Mouse (Mus musculus): ENCODE results near the gene Klk12. TPM values are rescaled to one million over a fixed set of nuclear protein-coding genes. Genes with fewer than 3 reads are reported as not detected.
A peak's percentile ranks its signal among the peaks of the same experiment; 100 is the strongest.

Klk12 gene
- polyA plus RNA-seq, 1 experiment: 5.8 TPM

DNA sequence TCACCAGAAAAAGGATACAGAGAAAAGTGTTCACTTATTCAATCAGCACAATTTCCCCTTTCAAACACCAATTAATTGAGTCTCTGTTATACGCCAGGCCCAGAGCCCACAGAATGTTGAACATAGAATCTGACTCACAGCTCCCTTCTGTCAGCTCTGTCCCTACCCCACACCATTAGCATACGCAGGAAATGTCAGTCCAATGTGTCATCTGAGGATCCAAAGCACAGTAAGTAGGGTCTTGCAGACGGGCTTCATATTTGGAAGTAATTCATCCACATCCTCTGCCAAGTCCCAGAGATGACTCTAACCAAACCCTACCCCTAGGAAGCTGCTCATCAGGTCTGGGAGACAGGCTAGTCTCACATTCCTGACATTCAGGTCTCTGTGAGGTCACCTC, 19.4 kb downstream of the Klk12 start:
- Histone ChIP-seq H3K4me3 (replicated peaks; ENCODE audit: extremely low read depth, low read depth, low read length) (no peak overlapping the region), H3K4me1 (ENCODE audit: control insufficient read depth, insufficient read depth, low read length) (no peaks in the 10 kb centered on the region)
- no peak for DNase-seq
- 57% methylated on average over 3 of the region's 3 CpGs for WGBS
- TF ChIP-seq POLR2A (IDR thresholded peaks at IDR 0.05; ENCODE audit: borderline replicate concordance, extremely low read depth, low read depth, low read length): no peak
- no peak for TF ChIP-seq CTCF (IDR thresholded peaks at IDR 0.05; ENCODE audit: insufficient read depth, low read length)

DNA sequence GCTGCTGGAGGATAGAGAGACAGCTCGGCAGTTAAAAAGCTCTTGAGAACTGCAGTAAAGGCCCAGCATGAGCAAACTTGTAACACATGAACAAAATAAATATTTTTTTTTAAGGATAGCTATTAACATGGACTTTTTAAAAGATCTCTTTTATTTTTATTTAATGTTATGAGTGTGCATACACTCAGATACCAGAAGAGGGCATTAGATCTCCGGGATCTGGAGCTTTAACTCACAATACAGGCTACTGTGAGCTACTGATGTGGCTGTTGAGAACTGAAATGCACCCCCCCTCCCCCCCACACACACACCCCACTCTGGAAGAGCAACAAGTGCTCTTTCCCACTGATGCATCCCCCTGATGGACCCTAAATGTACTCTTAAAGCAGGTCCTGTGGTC, 20.6 kb downstream of the Klk12 start:
- 57% methylated on average over 2 of the region's 2 CpGs for WGBS
- no peak for DNase-seq
- TF ChIP-seq CTCF (IDR thresholded peaks at IDR 0.05; ENCODE audit: insufficient read depth, low read length) (no peak), POLR2A (IDR thresholded peaks at IDR 0.05; ENCODE audit: borderline replicate concordance, extremely low read depth, low read depth, low read length) (no peak)
- Histone ChIP-seq H3K4me1 (ENCODE audit: control insufficient read depth, insufficient read depth, low read length) (no peaks in the 10 kb centered on the region), H3K4me3 (replicated peaks; ENCODE audit: extremely low read depth, low read depth, low read length) (no peak overlapping the region)

DNA sequence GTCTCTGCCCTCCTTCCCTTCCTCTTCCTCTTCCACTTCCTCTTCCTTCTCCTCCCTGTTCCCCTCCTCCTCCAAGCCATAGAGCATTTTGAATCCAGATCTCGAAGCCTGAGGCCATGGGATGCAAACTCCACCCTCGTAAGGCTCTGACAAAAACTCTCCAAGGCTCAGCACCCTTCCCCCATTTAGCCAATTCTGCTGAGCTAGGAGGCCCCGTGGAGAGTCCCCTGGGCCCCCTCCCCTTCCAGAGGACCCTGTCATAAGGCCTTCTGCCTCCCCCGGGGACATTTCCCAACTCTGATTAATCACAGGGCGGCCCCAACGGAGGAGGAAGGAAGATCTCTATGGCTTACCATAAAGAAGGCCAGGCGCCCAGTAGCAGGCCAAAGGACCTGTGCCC, 22.9 kb downstream of the Klk12 start, which contains the start of gene Klk9:
Gene Klk9, plus strand, starts transcription at position 301 of the 400 bp plus-strand sequence.
- TF ChIP-seq POLR2A (IDR thresholded peaks at IDR 0.05; ENCODE audit: borderline replicate concordance, extremely low read depth, low read depth, low read length): no peak
- TF ChIP-seq CTCF (IDR thresholded peaks at IDR 0.05; ENCODE audit: insufficient read depth, low read length): no peak
- H3K4me3 ChIP-seq (replicated peaks; ENCODE audit: extremely low read depth, low read depth, low read length): no peak within 1 kb of the TSS
- 70% methylated on average over 7 of the region's 7 CpGs for WGBS
- peaks cover 3% of the 10 kb centered on the region for H3K4me1 ChIP-seq (ENCODE audit: control insufficient read depth, insufficient read depth, low read length)
- no peak for DNase-seq

DNA sequence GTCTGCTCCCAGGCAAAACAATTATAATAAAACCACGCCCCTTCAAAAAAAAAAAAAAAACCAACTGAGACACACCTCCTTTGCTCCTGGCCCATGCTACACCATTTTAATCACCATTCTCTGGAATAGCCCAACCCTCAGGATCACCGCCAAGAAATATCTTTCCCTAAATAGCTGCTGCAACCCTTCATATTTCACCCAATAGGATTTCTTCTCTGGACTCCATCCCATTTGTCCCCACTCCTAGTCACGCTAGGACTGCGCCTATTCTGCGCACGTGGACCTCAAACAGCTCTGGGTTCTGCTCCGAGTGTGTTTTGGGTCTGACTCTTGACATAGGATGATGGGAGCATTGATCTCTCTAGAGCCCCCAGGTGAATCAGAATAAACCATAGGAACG, 27.7 kb downstream of the Klk12 start:
- no peak for DNase-seq
- Histone ChIP-seq H3K4me1 (ENCODE audit: control insufficient read depth, insufficient read depth, low read length) (peaks cover 4% of the 10 kb centered on the region), H3K4me3 (replicated peaks; ENCODE audit: extremely low read depth, low read depth, low read length) (peak overlapping the region; percentile 36)
- TF ChIP-seq POLR2A (IDR thresholded peaks at IDR 0.05; ENCODE audit: borderline replicate concordance, extremely low read depth, low read depth, low read length) (no peak), CTCF (IDR thresholded peaks at IDR 0.05; ENCODE audit: insufficient read depth, low read length) (no peak)
- 11% methylated on average over 8 of the region's 8 CpGs for WGBS

DNA sequence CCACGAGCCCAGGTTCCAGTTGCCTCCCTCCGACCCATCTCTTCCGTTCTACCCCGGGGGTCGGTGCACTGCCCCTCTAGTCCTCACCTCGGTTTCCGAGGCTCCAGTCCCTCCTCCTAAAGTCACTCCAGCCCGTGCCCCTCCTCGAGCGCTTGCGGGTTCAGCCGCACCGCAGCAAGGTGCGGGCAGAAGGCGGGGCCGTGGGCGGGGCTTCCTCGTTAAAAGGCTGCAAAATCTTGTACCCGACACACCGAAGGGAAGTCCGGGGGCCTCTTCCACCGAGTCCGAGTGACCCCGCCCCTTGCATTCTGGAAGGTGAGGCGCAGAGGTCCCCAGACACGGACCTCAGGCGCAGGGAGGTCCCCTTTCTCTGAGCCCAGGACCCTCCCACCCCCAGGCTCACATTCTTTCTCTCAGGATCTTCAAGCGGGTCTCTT, 28.7 kb downstream of the Klk12 start, which contains the start of gene Klk8:
Gene Klk8, plus strand, starts transcription at position 245 of the 437 bp plus-strand sequence.
- Histone ChIP-seq H3K4me1 (ENCODE audit: control insufficient read depth, insufficient read depth, low read length) (peaks cover 4% of the 10 kb centered on the region), H3K4me3 (replicated peaks; ENCODE audit: extremely low read depth, low read depth, low read length) (peak within 1 kb of the TSS; percentile 81)
- under 1% methylated on average over 28 of the region's 28 CpGs for WGBS
- DNase-seq: peak; percentile 47
- TF ChIP-seq CTCF (IDR thresholded peaks at IDR 0.05; ENCODE audit: insufficient read depth, low read length): no peak
- no peak for TF ChIP-seq POLR2A (IDR thresholded peaks at IDR 0.05; ENCODE audit: borderline replicate concordance, extremely low read depth, low read depth, low read length)

DNA sequence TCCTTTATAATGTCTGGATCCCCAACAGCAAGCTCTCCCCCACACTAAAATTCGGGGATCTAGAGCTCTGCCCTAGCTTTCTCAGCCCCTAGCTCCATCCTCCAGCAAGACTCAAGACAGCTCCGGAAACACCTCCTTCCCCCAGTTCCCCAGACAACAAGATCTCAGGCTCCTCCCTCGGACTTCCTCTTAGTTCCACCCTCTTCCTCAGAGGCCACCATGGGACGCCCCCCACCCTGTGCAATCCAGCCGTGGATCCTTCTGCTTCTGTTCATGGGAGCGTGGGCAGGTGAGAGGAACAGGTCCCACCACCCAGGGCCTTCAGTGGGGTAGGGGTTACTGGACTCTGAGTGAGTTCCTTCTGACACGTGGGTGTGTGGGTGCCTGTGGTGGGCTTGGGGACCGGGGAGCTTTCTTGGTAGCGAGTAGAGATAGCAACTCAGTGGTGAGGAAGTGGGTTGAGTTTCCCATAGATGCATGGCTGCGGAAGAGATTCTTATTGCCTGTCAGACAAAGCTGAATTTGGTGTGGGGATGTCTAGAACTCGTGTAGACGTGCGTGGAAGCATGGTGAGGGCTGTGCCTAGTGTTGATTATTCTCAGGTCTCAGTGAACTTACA, 29.3 kb downstream of the Klk12 start:
- Histone ChIP-seq H3K4me1 (ENCODE audit: control insufficient read depth, insufficient read depth, low read length) (peaks cover 4% of the 10 kb centered on the region), H3K4me3 (replicated peaks; ENCODE audit: extremely low read depth, low read depth, low read length) (peak overlapping the region; percentile 81)
- WGBS: 24% methylated on average over 13 of the region's 13 CpGs
- TF ChIP-seq POLR2A (IDR thresholded peaks at IDR 0.05; ENCODE audit: borderline replicate concordance, extremely low read depth, low read depth, low read length) (no peak), CTCF (IDR thresholded peaks at IDR 0.05; ENCODE audit: insufficient read depth, low read length) (no peak)
- DNase-seq: no peak

DNA sequence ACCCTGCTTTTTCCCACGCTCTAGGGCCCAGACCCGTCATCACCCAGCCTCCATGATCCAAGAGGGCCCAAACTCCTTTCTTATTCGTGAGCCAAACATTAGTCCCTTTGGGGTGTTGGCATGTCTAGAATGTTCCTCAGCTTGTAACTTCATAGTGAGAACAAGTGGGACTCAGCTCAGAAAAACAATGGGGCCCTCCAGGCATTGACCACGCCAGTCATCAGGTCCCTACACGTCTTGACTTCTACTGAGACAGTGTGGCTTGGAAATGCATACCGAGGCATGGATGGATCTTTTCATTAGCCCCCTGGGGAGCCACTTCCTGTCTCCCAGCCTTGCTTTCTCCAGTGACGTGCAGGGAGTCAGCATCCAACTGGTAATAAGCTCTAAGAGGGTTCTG, 31.2 kb downstream of the Klk12 start:
- WGBS: 73% methylated on average over 7 of the region's 7 CpGs
- TF ChIP-seq POLR2A (IDR thresholded peaks at IDR 0.05; ENCODE audit: borderline replicate concordance, extremely low read depth, low read depth, low read length) (no peak), CTCF (IDR thresholded peaks at IDR 0.05; ENCODE audit: insufficient read depth, low read length) (no peak)
- no peak for DNase-seq
- peaks cover 4% of the 10 kb centered on the region for H3K4me1 ChIP-seq (ENCODE audit: control insufficient read depth, insufficient read depth, low read length)
- no peak overlapping the region for H3K4me3 ChIP-seq (replicated peaks; ENCODE audit: extremely low read depth, low read depth, low read length)

DNA sequence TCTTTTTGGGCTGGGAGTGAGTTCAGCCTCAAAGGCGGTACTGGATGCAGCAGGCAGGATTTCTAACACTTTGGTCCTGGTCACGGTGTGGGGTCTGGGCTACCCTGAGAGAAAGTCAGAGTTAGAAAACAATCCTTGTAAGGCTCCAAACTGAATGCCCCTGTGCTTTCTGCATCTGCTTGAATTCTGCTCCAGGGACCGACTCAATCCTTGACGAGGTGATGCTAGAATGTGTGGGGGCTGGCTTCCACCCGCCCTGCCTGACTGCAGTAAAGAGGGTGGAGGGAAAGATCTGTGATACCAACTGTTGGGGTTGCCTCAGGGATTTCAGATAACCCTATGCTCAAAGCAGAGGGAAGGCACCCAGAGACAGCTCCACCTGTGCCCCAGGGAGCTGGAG, 42.3 kb downstream of the Klk12 start, which contains the start of gene Klk7:
Gene Klk7, plus strand, starts transcription at position 301 of the 400 bp plus-strand sequence.
- TF ChIP-seq POLR2A (IDR thresholded peaks at IDR 0.05; ENCODE audit: borderline replicate concordance, extremely low read depth, low read depth, low read length) (no peak), CTCF (IDR thresholded peaks at IDR 0.05; ENCODE audit: insufficient read depth, low read length) (no peak)
- no peak for DNase-seq
- H3K4me1 ChIP-seq (ENCODE audit: control insufficient read depth, insufficient read depth, low read length): no peaks in the 10 kb centered on the region
- H3K4me3 ChIP-seq (replicated peaks; ENCODE audit: extremely low read depth, low read depth, low read length): no peak within 1 kb of the TSS
- 53% methylated on average over 5 of the region's 5 CpGs for WGBS

DNA sequence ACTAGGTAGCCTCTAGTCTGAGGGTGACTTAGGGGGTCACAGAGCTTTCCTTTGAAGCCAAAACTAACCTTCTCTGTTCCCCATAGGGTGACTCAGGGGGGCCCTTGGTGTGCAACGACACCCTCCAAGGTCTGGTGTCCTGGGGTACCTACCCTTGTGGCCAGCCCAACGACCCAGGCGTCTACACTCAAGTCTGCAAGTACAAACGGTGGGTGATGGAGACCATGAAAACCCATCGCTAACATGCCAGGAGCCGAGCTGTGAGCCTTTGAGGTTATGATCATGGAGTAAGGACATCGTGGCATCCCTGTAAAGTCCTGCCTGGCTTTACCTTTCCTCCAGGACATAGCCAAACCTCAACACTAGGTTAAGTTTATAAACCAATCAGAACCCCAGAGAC, 46.5 kb downstream of the Klk12 start:
- no peaks in the 10 kb centered on the region for H3K4me1 ChIP-seq (ENCODE audit: control insufficient read depth, insufficient read depth, low read length)
- 85% methylated on average over 7 of the region's 7 CpGs for WGBS
- TF ChIP-seq CTCF (IDR thresholded peaks at IDR 0.05; ENCODE audit: insufficient read depth, low read length) (no peak), POLR2A (IDR thresholded peaks at IDR 0.05; ENCODE audit: borderline replicate concordance, extremely low read depth, low read depth, low read length) (no peak)
- H3K4me3 ChIP-seq (replicated peaks; ENCODE audit: extremely low read depth, low read depth, low read length): no peak overlapping the region
- no peak for DNase-seq

DNA sequence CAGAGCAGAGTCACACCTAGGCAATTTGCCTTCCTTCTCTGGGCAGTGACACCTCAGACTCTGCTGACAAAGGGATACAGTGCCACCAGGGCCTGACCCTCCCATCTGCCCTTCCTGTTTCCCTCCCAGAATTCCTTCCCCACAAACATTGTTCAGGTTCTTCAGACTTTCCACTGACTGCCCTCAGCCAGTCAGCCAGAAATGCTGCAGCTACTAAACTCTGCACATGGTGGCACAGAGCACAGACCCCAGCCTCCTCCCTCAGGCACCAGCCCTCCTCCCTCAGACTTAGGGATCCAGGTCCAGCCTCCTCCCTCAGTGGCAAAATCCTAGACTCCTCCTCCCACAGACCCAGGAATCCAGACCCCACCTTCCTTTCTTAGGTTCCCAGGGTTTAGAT, 48.0 kb downstream of the Klk12 start:
- no peak for DNase-seq
- TF ChIP-seq CTCF (IDR thresholded peaks at IDR 0.05; ENCODE audit: insufficient read depth, low read length) (no peak), POLR2A (IDR thresholded peaks at IDR 0.05; ENCODE audit: borderline replicate concordance, extremely low read depth, low read depth, low read length) (no peak)
- H3K4me3 ChIP-seq (replicated peaks; ENCODE audit: extremely low read depth, low read depth, low read length): no peak overlapping the region
- H3K4me1 ChIP-seq (ENCODE audit: control insufficient read depth, insufficient read depth, low read length): no peaks in the 10 kb centered on the region
